Mouse (Mus musculus): ENCODE data around the gene Dgcr2.

The Dgcr2 gene

DNA sequence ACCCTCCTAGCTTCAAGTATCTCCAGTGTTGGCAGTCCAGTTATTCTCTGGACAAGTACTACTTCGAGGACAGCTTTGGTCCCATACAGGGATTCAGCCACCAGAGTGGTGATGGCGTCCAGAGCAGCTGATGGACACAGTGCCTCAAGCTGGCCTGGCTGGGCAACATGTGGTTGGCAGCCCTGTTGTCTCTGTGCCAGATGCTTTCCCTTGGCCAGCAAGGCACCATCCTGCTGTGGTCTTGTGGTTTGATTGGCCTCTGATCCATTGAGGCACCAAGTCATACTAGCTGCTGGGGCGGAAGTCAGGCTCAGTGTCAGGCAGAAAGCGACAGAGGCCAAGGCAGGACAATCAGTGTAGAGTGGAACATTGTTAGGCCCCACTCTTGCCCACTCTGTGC, 89.2 kb downstream of the Dgcr2 start:
- DNase-seq (ENCODE audit: low spot score in 2 of 2), result no peak

DNA sequence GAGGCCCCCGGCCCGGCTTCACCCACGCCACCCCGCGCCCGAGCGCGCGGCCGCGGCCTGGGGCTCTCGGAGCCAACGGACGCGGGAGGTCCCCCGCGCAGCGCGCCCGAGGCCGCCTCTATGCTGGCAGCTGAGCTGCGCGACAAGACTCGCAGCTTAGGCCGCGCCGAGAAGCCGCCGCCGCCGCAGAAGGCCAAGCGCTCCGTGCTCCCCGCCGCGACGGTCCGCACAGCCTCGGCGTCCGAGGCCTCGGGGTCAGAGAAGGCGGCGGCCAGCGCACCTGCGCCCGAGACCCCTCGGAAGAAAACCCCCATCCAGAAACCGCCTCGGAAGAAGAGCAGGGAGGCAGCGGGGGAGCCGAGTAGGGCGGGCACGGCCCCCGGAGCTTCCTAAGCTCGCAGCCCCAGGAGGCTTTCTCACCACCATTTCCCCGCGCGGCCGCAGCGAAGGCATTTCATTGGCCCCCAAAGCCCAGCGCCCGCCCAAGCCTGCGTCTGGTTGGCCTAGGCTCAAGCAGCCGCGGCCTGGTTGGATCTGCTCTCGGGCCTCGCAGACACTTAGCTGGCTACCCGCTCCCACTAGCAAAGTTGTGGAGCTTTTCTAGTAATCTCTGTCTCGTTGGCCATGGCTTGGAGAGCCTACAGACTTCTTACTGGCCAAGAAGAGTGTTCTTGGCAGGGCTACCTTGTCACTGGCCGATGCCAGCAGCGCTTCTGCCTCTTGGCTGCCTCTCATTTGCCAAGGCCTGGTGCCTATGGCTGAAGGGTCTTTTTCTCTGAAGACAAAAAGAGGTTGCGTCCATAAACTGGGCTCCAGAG, 91.0 kb downstream of the Dgcr2 start:
- DNase-seq (ENCODE audit: low spot score in 2 of 2), result peak; percentile 53 to 87

DNA sequence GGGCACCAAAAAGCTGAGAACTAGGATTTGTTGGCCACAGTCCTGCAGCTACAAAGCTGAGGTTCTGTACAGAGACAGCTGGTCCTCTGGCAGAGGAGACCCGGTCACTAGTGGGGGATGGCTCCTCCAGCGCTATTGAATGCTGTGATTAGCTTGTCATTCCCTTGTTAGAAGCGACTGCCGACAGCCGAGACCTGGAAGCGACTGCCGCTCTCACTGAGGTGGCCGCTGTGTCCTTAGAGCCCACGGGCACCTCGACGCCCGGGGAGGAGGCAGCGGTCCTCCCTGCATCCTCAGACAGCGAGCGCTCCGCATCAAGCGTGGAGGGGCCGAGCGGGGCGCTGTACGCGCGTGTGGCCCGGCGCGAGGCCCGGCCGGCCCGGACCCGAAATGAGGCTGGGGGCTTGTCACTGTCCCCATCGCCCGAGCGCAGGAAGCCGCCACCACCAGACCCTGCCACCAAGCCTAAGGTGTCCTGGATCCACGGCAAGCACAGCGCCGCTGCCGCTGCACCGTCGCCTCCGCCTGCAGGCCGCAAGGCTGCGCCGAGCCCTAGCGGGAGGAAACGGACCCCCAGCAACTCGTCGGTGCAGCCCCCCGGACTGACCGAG, 91.7 kb downstream of the Dgcr2 start:
- DNase-seq (ENCODE audit: low spot score in 2 of 2), result no peak

DNA sequence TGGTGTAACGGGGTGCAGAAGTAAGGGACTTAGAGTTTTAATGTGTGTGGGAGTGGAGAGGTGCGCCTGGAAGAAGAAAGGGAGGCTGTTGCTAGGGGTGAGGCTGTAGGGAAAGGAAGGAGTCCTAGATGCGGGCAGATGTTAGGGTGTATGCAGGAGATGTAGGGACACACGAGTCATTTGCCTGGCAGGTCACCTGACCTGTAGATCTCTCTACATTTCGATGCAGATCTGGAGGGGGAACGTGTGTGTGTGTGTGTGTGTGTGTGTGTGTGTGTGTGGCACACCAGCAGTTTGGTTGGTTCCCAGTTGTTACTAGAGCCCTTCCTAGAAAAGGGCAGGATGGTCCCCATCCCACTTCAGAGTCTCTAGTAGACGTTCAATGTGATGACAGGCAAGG, 93.4 kb downstream of the Dgcr2 start:
- DNase-seq (ENCODE audit: low spot score in 2 of 2), result no peak

DNA sequence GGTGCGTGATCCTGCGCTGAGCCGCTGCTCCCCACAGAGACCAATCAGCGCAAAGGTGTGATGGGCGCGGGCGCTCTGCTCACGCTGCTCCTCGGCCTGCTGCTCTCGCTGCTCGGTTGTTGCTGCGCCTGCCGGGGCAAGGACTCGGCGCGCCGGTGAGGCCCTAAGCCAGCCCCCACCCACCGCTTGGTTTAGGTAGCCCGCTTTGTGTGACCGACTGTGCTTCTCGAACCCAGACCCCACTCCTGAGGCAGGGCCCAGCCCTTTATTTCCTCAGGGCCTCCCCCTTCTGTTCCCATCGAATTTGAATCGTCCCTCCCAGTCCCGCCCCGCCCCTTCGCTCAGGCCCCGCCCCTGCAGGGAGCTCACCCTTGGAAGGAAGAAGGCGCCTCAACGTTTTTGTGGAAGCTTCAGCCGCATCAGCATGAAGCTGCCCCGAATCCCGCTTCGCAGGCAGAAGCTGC, 93.9 kb downstream of the Dgcr2 start:
- no peak for DNase-seq (ENCODE audit: low spot score in 2 of 2)

DNA sequence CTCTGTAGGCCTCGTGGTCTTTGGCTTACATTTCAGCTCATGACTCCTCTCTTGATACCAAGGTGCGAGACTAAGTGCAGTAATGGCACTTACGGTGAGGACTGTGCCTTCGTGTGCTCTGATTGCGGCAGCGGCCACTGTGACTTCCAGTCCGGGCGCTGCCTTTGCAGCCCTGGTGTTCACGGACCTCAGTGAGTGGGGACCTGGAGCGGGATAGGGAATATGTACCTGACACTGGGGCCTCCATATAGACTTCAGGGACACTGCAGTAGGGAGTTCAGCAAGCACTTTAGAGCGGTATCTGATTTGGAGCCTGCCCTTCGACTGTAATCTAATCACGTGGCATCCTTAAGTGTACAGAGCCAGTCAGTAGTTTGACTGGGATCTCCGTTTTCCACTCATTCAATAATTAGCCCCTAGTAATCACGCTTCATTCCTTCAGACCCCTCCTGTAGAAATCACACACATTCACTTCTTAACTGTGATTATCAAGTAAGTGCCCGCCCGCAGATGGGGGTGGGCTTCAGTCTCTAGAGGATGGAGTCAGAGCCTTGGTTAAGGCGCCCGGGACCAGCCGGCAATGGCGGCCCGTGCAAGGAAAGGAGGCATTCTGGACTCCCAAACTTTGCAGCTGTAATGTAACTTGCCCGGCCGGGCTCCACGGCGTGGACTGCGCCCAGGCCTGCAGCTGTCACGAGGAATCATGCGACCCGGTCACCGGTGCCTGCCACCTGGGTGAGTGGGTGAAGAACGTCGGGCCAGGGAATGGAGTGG, 94.5 kb downstream of the Dgcr2 start:
- DNase-seq (ENCODE audit: low spot score in 2 of 2), result no peak

DNA sequence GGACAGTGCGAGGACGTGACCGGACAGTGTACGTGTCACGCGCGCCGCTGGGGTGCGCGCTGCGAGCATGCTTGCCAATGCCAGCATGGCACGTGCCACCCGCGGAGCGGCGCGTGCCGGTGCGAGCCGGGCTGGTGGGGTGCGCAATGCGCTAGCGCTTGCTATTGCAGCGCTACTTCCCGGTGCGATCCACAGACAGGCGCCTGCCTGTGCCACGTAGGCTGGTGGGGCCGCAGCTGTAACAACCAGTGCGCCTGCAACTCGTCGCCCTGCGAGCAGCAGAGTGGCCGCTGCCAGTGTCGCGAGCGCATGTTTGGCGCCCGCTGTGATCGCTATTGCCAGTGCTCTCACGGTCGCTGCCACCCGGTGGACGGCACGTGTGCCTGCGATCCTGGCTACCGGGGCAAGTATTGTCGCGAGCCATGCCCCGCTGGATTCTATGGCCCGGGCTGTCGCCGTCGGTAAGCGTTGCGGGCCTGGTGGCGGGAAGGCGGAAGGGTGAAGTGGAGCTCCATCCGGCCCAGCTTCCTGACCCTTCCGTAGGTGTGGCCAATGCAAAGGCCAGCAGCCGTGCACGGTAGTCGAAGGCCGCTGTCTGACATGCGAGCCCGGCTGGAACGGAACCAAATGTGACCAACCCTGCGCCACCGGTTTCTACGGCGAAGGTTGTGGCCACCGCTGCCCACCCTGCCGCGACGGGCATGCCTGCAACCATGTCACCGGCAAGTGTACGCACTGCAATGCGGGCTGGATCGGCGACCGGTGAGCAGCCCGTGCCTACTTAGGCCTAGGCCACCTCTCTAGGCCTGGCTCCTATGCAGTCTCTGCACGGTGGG, 95.3 kb downstream of the Dgcr2 start:
- peak in 1 of 2 experiments; percentile 59 for DNase-seq (ENCODE audit: low spot score in 2 of 2)

DNA sequence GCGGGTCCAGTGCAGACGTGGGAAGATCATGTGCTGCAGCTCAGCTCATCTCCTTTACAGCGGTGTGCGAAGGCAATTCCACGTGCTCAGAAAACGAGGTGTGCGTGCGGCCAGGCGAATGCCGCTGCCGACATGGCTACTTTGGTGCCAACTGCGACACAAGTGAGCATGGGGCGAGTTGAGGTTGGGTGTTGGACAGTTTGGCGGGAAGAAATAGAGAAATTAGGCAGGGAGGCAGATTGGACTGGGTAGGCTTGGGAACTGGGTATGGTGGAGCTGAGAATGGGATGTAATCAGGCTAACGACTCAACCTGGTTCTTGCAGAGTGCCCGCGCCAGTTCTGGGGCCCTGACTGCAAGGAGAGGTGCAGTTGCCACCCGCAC, 95.9 kb downstream of the Dgcr2 start:
- DNase-seq (ENCODE audit: low spot score in 2 of 2), result no peak

DNA sequence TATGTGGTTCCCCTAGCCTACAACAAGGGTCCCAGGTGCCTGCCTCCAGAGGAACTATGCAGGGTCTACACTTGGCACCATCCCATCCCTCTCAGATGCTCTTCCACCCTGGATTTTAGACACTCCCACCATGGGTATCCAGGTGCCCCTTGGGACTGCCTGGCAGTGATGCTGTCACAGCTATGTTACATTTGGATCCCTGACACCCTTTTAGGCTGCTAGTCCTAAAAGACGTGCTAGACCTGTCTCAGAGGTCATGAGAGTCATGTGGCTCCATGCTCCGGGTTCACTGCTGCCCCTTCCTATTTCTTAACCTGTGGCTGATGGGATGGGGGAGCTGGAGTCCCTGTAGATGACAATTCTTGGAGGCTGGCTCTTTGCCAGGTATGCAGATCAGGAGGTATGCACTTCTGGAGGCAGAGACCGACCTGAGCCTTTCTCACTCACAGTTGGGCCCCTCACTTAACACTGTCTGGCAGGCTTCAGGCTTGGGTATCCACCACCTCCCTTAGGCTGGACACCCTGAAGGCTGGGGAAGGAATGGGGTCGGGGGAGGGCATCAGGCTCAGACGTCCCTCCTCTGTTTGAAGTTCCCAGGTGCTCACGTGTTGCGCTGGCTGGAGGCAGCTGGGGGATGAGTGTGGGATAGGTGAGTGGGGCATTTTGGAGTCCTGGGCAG, 96.4 kb downstream of the Dgcr2 start:
- no peak for DNase-seq (ENCODE audit: low spot score in 2 of 2)

DNA sequence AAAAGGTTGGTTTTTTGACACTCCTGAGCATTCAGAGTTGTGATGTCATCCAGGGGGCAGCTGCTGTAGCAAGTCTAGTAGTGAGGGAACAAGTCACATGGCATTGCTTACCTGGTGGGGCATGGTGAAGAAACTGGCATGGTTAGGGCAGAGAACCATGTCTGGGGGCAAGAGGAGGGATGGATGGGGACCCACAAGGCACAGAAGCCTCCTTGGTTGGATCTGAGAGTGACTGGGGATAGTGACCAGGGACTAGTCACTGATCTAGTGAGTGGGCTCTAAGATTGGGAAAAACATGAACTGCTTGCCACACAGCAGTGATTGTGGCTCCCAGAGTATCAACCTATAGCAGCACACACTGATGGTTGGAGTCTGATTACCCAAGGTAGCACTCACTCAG, 98.8 kb downstream of the Dgcr2 start:
- DNase-seq (ENCODE audit: low spot score in 2 of 2), result no peak

DNA sequence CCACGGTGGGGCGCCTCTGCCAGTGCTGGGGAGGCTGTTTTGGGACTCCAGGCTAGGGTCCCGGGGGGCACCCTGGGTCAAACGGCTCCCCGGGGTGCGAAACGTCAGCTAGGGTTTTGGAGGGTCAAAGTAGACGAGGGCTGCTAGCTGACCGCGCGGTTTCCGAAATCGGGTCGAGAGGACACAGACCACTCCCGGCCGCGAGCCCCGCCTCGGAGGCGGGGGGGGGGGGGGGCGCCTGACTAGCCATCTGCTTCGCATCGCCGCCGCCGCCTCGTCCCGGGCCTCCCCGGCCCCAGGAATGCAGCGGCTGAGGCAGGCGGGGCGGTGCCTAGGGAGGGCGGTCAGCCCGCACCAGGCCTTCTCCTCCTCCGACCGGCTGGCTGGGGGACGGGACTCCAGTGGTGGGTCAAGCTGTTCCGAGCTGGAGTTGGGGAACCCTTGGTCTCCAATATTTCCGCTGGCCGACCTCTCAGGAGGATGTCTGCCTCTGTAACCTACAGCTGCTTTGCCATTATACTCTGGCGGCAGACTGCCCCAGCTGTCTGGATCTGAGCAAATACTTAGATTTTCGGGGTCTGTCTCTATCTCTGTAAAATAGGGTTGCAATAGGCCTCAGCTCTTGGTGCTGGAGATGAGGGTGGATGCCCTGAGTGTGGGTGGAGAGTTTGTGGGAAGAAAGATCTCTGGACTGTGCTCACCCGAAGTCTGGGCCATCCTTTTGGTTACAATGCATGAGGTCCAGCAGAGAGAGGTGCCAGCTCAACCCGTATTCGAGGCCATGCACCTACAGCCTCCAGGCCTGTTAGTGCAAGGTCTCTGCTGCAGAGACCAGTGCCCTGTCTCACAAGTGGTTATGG, 99.8 kb downstream of the Dgcr2 start:
- no peak for DNase-seq (ENCODE audit: low spot score in 2 of 2)

DNA sequence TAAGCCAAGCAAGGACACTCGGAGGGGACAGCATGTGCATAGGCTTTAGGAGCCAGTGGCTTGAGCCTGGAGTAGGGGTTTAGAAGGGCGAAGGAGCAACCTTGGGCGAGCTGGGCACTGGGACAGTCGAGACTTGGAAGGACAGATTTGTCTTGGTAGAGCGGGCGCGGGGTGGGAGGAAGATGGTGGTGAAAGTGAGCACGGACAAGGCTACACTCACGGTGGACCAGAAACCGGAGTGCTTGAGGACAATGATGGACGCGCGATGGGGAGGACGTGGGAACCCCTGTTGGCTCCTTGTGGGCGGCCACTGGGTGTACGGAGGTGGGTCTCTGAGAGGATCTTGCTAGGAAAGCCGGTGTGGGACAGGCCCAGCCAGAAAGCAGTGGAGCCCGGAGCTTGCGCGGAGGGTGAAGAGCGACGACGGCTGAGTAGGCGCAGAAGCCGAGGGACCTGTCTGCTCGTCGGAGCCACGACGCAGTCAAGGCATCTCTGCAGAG, 100.5 kb downstream of the Dgcr2 start:
- DNase-seq (ENCODE audit: low spot score in 2 of 2), result no peak

DNA sequence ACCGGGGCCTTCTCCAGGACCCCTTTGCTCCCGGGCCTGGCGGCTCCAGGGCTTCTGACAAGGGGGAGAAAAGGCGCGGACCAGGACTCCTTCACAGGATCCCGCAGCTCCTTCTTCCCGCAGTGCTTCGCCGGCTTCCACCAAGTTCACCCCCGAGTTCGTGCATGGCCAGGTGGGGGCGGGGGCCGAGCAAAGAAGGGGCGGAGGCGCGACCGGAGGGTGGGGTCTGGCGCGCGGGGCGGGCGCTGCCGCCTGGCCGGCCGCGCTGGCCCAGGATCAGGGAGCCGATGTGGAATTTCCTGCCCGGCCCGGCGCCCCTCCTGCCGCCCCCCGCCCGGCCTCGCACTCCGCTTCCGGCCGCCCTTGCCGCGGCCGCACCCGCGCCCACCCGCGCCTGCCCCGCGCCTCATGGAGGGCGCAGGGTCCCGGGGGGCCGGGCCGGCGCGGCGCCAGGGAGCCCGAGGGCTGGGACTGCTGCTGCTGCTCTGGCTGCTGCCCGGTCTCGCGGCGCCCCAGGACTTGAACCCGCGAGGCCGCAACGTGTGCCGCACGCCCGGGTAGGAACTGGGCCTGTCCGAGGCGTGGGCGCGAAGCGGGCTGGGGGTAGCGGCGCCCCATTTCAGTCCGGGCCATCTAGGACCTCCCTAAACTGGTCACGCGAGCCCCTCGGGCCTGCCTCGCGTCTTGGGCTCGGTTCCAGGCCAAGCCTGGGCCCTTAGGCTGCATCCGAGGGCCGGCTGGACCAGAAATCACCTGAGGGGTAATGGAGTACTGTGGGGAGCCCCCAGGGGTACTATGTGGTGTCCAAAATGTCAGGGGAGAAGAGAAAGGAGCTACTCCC, 101.2 kb downstream of the Dgcr2 start, which contains the start of gene Scarf2:
Gene Scarf2 (plus strand): TSS at position 312 of the 841 bp plus-strand sequence.
- DNase-seq (ENCODE audit: low spot score in 2 of 2), result no peak

DNA sequence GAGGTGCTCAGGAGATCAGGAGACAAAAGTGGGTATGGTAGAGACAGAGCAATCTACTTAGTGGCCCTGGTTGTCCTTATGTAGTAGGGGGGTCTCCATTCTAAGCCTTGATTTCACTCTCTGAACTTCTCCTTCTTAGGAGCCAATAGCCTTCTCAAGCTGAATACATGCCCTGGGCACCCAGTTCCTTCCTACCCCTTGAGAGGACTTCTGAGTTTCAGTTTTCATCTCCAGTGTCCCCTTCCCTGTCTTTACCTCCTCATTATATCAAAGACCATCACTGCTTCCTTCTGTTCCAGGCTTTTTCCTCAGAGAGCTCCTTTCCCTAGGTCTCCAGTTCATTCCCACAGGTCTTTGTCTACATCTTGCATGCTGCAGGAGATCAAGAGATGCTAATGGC, 101.8 kb downstream of the Dgcr2 start:
- no peak for DNase-seq (ENCODE audit: low spot score in 2 of 2)

DNA sequence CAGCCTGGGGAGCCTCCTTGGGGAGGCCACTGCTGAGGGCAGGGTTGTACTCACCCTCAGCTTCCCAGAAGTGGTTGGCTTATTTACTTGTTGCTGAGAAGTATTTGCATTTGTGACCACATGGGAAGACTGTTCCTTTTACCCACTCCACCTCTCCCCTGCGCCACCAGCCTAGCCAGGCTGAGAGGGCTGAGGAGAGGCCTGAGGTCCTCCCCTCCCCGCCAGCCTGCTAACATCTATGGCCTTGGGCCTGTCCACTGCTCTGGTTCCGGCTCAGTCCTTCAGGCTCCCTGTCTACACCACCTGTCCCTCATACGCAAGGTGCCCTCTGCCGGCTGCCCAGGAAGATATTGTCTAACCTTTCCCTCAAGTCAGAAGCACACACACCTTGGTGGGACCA, 102.7 kb downstream of the Dgcr2 start:
- no peak for DNase-seq (ENCODE audit: low spot score in 2 of 2)

DNA sequence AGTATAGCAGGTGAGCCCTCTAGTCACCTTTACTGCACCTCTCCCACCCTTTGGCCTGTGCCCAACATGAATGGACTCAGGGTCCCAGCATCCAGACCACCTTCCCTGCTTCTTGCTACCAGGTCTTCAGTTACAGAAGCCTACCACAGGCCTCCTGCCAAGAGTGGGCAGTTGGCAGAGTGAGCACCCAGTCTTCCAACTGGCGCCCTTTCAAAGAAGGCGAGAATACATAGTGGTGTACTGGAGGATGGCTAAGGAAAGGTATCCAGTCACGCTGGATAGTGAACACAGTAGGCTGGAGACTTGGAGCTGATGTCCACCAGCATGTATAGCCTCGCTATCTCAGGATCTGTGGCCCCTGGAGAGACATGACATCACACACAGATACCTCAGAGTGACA, 104.3 kb downstream of the Dgcr2 start:
- DNase-seq (ENCODE audit: low spot score in 2 of 2), result peak in 1 of 2 experiments; percentile 54

DNA sequence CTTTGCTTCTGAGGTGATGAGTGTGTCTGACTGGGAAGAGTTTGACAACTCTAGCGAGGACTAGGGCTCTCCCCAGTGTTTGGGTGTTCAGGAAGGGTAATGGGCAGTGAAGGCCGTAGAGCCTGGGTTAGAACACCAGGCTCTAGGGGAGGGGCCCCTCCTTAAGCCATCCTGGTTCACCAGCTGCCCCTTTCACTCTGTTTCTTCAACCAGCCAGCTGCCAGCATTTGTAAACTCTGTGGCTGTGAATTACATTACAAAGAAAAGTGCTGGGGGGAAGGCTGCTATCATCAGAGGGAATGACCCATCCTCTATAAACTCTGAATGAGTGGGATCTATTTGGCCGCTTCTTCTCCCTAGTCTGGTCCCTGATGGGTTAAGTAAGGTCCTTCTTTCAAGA, 105.6 kb downstream of the Dgcr2 start:
- DNase-seq (ENCODE audit: low spot score in 2 of 2), result no peak

Data from left cerebral cortex, adult 9 months (tissue).